Mouse (Mus musculus) C2C12 (cell line): ENCODE measurements at regions not wholly inside any gene's neighbourhood (a gene's known extent, or its start where the extent isn't known, plus 50 kb on each side); places are given as distances from the start of the nearest gene placed in this dataset.

Source experiments
- CTCF ChIP-seq: IDR thresholded peaks from one replicate; pipeline ENCODE4 v1.5.1; 2011; ENCODE audit not compliant: control insufficient read depth, insufficient read depth, insufficient read length
- MAX ChIP-seq: IDR thresholded peaks from one replicate; pipeline ENCODE4 v1.6.1; 2011; ENCODE audit warnings: mild to moderate bottlenecking, control low read depth
- MYOD1 ChIP-seq: IDR thresholded peaks from one replicate; pipeline ENCODE4 v1.6.1; 2011; ENCODE audit warnings: low read depth; ENCODE audit not compliant: control insufficient read depth, insufficient read length
- USF1 ChIP-seq: IDR thresholded peaks from one replicate; pipeline ENCODE4 v1.6.1; 2011; ENCODE audit warnings: low read depth, mild to moderate bottlenecking, control low read depth, moderate library complexity

DNA sequence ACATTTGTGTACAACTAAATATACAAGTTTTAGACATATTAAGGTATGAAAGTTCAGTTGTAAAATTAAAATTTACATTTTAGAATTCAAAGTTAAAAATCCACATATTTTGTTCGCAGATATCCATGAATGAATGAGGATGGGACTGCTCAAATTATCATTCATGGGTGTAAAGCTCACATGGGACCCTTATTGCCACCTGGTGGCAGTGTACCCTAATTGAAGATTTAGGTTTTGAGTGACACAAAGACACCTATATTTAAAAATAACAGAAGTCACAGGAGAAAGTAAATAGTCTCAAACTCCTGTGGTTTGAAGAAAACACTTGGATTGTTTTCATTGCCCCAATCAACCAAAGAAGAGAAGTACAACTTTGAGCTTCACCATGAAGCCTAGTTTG lies 492.8 kb upstream of the A1bg start:
- no peak for TF ChIP-seq CTCF
- no peak for TF ChIP-seq USF1
- no peak for TF ChIP-seq MAX
- no peak for TF ChIP-seq MYOD1
